Mouse (Mus musculus) midbrain, postnatal 0 days (tissue): ENCODE measurements around the gene Gm20388. TPM values are rescaled to one million over a fixed set of nuclear protein-coding genes. Genes with fewer than 3 reads are reported as not detected.

Experiments used
- ATAC-seq: fragments of 200-750 bp; cut with Nextera tagmentation; 2 replicates; pipeline ENCODE4 v1.8.0; 2017; ENCODE audit warnings: moderate number of reproducible peaks, mild to moderate bottlenecking, moderate TSS enrichment, moderate library complexity; ENCODE audit not compliant: low FRiP score
- DNase-seq: peaks from one replicate; pipeline ENCODE4 v3.0.0-alpha.2; 2015; ENCODE audit warnings: low spot score
- H3K27ac ChIP-seq: fragments of 300-500 bp; sonication (generic); 2 replicates; pipeline ENCODE4 v1.5.1; 2014; ENCODE audit warnings: low read depth, mild to moderate bottlenecking, low read length, mixed read lengths
- H3K27me3 ChIP-seq: fragments of 300-500 bp; sonication (generic); 2 replicates; pipeline ENCODE4 v1.6.1; 2014; ENCODE audit warnings: low read length, control low read depth, mixed read lengths; ENCODE audit not compliant: insufficient read depth
- H3K36me3 ChIP-seq: fragments of 300-500 bp; sonication (generic); 2 replicates; pipeline ENCODE4 v1.6.1; 2014; ENCODE audit warnings: low read length, control low read depth, mixed read lengths; ENCODE audit not compliant: insufficient read depth
- H3K4me1 ChIP-seq: fragments of 300-500 bp; sonication (generic); 2 replicates; pipeline ENCODE4 v1.6.1; 2014; ENCODE audit warnings: mild to moderate bottlenecking, control low read depth, antibody characterized with exemption, low read length, mixed read lengths; ENCODE audit not compliant: insufficient read depth
- H3K4me2 ChIP-seq: fragments of 300-500 bp; sonication (generic); 2 replicates; pipeline ENCODE4 v1.6.1; 2014; ENCODE audit warnings: low read depth, mild to moderate bottlenecking, low read length, mixed read lengths; ENCODE audit not compliant: poor library complexity, severe bottlenecking
- H3K4me3 ChIP-seq: fragments of 300-500 bp; sonication (generic); 2 replicates; pipeline ENCODE4 v1.5.1; 2014; ENCODE audit warnings: low read depth, mild to moderate bottlenecking, low read length, moderate library complexity
- H3K9ac ChIP-seq: fragments of 300-500 bp; sonication (generic); replicated peaks from 2 replicates; pipeline ENCODE4 v1.6.1; 2014; ENCODE audit warnings: mild to moderate bottlenecking, low read length, moderate library complexity, mixed read lengths; ENCODE audit not compliant: poor library complexity, severe bottlenecking
- H3K9me3 ChIP-seq: fragments of 300-500 bp; sonication (generic); 2 replicates; pipeline ENCODE4 v1.6.1; 2016; ENCODE audit warnings: low read length, control low read depth
- CTCF ChIP-seq: IDR thresholded peaks from 2 replicates; pipeline ENCODE4 v1.5.1; 2016; ENCODE audit warnings: antibody characterized with exemption, mild to moderate bottlenecking
- WGBS: fragments of 180-500 bp; shearing (Covaris S2); extraction: QIAGEN DNeasy Blood & Tissue Kit; methylation state at CpG from one replicate; pipeline ENCODE4 v1.1.7; 2014; 5-methylcytosine and 5-hydroxymethylcytosine counted together
- polyA plus RNA-seq: library from polyadenylated mRNA; unstranded; fragments of >200 nt; fragmentation: Nextera tagmentation; extraction: Ambion mirVana; gene quantifications from 2 replicates; pipeline ENCODE4 v1.2.1, GENCODE M21; 2015
- total RNA-seq: library from RNA; depleted of rRNA; stranded (reverse); fragments of >200 nt; gene quantifications from 2 replicates; pipeline ENCODE4 v1.2.3, GENCODE M21; 2014

Gene Gm20388
- total and polyA plus RNA-seq, 2 experiments from 2014 or later = 74.2 TPM; not detected in 1

- Histone ChIP-seq H3K4me1 (no peaks in the 10 kb centered on the region), H3K27ac (no peak overlapping the region), H3K4me2 (no peak overlapping the region), H3K9ac (no peak overlapping the region), H3K36me3 (no peaks in the 10 kb centered on the region), H3K4me3 (no peak overlapping the region), H3K27me3 (no peaks in the 10 kb centered on the region), H3K9me3 (no peaks in the 10 kb centered on the region)
- ATAC-seq (no peak), DNase-seq (no peak)
- 56% methylated on average over 12 of the region's 12 CpGs for WGBS
- no peak for TF ChIP-seq CTCF
Observed at GRCm38 (mm10) chr8:120806780-120807264, 896.2 kb downstream of the Gm20388 start.

- DNase-seq (peak; percentile 20), ATAC-seq (no peak)
- Histone ChIP-seq H3K4me2 (no peak overlapping the region), H3K36me3 (no peaks in the 10 kb centered on the region), H3K27ac (no peak overlapping the region), H3K27me3 (no peaks in the 10 kb centered on the region), H3K9me3 (no peaks in the 10 kb centered on the region), H3K4me1 (no peaks in the 10 kb centered on the region), H3K9ac (no peak overlapping the region), H3K4me3 (no peak overlapping the region)
- 59% methylated on average over 6 of the region's 6 CpGs for WGBS
- TF ChIP-seq CTCF = peak; percentile 71
Observed at GRCm38 (mm10) chr8:120807719-120808118, 897.1 kb downstream of the Gm20388 start.

- Histone ChIP-seq H3K9me3 (no peaks in the 10 kb centered on the region), H3K4me1 (no peaks in the 10 kb centered on the region), H3K27ac (no peak overlapping the region), H3K36me3 (no peaks in the 10 kb centered on the region), H3K4me3 (no peak overlapping the region), H3K4me2 (no peak overlapping the region), H3K27me3 (no peaks in the 10 kb centered on the region), H3K9ac (no peak overlapping the region)
- ATAC-seq (no peak), DNase-seq (no peak)
- no peak for TF ChIP-seq CTCF
- WGBS = 66% methylated on average over 7 of the region's 7 CpGs
Observed at GRCm38 (mm10) chr8:120809050-120809449, 898.4 kb downstream of the Gm20388 start.

DNA sequence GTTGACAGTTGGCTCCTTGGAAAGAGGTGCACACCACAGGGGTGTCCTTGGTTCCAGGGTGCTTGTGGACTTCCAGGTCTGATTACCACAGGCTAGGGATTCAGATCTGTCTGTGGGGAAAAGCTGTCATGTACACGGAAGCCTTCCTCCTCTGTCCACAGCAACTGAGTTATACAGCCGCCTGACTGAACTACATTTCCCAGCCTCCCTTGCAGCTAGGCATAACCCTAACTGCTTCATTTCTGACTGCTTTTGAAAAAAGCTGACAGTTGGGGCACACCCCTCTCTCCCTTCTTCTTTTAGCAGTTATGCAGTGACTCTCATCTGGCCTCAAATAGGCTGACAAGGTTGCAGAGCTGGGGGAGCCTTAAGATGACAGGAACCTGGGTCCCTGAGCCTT is 901.3 kb downstream of the Gm20388 start:
- H3K9ac ChIP-seq = no peak overlapping the region
- no peaks in the 10 kb centered on the region for H3K9me3 ChIP-seq
- H3K4me3 ChIP-seq = no peak overlapping the region
- DNase-seq (no peak), ATAC-seq (no peak)
- no peak for TF ChIP-seq CTCF
- H3K36me3 ChIP-seq = no peaks in the 10 kb centered on the region
- WGBS = 76% methylated on average over 2 of the region's 2 CpGs
- H3K27ac ChIP-seq = no peak overlapping the region
- H3K4me2 ChIP-seq = no peak overlapping the region
- no peaks in the 10 kb centered on the region for H3K27me3 ChIP-seq
- no peaks in the 10 kb centered on the region for H3K4me1 ChIP-seq

GRCm38 (mm10) chr8:120813028-120813427 is 902.4 kb downstream of the Gm20388 start:
- Histone ChIP-seq H3K27ac (no peak overlapping the region), H3K27me3 (no peaks in the 10 kb centered on the region), H3K4me2 (no peak overlapping the region), H3K9ac (no peak overlapping the region), H3K4me3 (no peak overlapping the region), H3K9me3 (no peaks in the 10 kb centered on the region), H3K4me1 (no peaks in the 10 kb centered on the region), H3K36me3 (no peaks in the 10 kb centered on the region)
- DNase-seq = no peak
- TF ChIP-seq CTCF = no peak
- WGBS = 75% methylated on average over 2 of the region's 2 CpGs
- ATAC-seq = no peak

DNA sequence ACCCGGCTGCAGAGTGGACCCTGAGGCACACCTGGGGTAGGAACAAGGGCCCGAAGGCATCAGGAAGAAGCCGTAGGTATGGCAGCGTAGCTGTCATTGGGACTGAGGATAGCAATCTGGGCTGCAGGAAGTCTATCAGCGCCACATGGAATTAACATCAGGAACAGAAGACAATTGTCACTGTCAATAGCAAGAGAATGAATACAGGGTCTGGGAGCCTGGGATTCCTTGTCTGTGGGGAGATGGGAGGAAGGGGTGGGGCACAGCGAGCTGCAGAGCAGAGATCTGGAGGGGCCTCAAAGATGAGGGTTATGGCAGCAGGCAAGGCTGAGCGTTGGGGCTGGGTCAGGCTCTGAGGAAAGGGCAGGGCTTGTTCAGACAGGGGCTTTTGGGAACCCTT is 903.2 kb downstream of the Gm20388 start:
- H3K9ac ChIP-seq = no peak overlapping the region
- no peak for TF ChIP-seq CTCF

More for the DNA sequence above, 903.2 kb downstream of the Gm20388 start:
- no peaks in the 10 kb centered on the region for H3K27me3 ChIP-seq
- 76% methylated on average over 7 of the region's 7 CpGs for WGBS
- DNase-seq = no peak
- H3K9me3 ChIP-seq = no peaks in the 10 kb centered on the region
- no peak overlapping the region for H3K4me3 ChIP-seq
- no peak overlapping the region for H3K27ac ChIP-seq
- H3K4me2 ChIP-seq = no peak overlapping the region
- H3K36me3 ChIP-seq = no peaks in the 10 kb centered on the region
- H3K4me1 ChIP-seq = no peaks in the 10 kb centered on the region
- no peak for ATAC-seq
